Mouse (Mus musculus): ENCODE measurements at regions not wholly inside any gene's neighbourhood (a gene's known extent, or its start where the extent isn't known, plus 50 kb on each side); places are given as distances from the start of the nearest gene placed in this dataset.

GRCm38 (mm10) chr1:88752332-88752731 is 50.3 kb upstream of the Arl4c start:
- ATAC-seq (ENCODE audit: insufficient read depth) (peak; percentile 50; the same call in 1 of the 2 replicates), DNase-seq (peak; percentile 87)
- no peak overlapping the region for H3K4me2 ChIP-seq
- no peaks in the 10 kb centered on the region for H3K36me3 ChIP-seq (ENCODE audit: insufficient read depth)
- H3K4me3 ChIP-seq (ENCODE audit: low read depth, low read length): no peak overlapping the region
- H3K9me3 ChIP-seq (ENCODE audit: low read depth, low read length): no peaks in the 10 kb centered on the region
- H3K4me1 ChIP-seq (ENCODE audit: insufficient read depth): no peaks in the 10 kb centered on the region
- no peak overlapping the region for H3K9ac ChIP-seq
- TF ChIP-seq CTCF (IDR thresholded peaks at IDR 0.05; ENCODE audit: low read depth): peak; percentile 68
- no peak overlapping the region for H3K27ac ChIP-seq (ENCODE audit: low read depth)
- WGBS: 5% methylated on average over 5 of the region's 5 CpGs
- H3K27me3 ChIP-seq (ENCODE audit: insufficient read depth, low read length): no peaks in the 10 kb centered on the region

DNA sequence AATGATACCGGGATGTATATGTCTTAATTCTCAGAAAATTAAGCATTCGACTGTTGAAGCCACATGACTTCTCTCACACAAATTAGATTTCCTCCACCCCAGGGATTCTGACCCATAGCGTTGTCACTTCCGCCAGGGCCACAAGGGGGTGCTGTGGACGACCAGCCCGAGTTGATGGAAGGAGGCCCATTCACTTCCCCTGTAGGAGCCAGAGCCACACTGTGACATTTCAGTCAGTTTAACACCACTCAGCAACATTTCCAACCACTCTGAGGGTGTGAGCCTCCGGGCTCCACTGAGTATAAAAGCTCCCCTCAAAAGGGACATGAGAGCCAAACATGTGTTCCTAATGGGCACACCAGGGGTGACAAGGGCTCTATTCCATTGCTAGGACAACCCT is 54.6 kb upstream of the Arl4c start:
- WGBS: 67% methylated on average over 7 of the region's 7 CpGs
- H3K27ac ChIP-seq (ENCODE audit: low read depth): peak overlapping the region; percentile 80
- DNase-seq (peak; percentile 57), ATAC-seq (ENCODE audit: insufficient read depth) (no peak)
- no peak overlapping the region for H3K4me3 ChIP-seq (ENCODE audit: low read depth, low read length)
- no peak overlapping the region for H3K4me2 ChIP-seq
- no peaks in the 10 kb centered on the region for H3K27me3 ChIP-seq (ENCODE audit: insufficient read depth, low read length)
- no peaks in the 10 kb centered on the region for H3K9me3 ChIP-seq (ENCODE audit: low read depth, low read length)
- peak; percentile 74 for TF ChIP-seq CTCF (IDR thresholded peaks at IDR 0.05; ENCODE audit: low read depth)
- H3K4me1 ChIP-seq (ENCODE audit: insufficient read depth): no peaks in the 10 kb centered on the region
- H3K9ac ChIP-seq: no peak overlapping the region
- no peaks in the 10 kb centered on the region for H3K36me3 ChIP-seq (ENCODE audit: insufficient read depth)

GRCm38 (mm10) chr1:88757162-88757561 is 55.1 kb upstream of the Arl4c start:
- WGBS: 39% methylated on average over 7 of the region's 7 CpGs
- Histone ChIP-seq H3K9me3 (ENCODE audit: low read depth, low read length) (no peaks in the 10 kb centered on the region), H3K4me2 (no peak overlapping the region), H3K4me3 (ENCODE audit: low read depth, low read length) (no peak overlapping the region), H3K4me1 (ENCODE audit: insufficient read depth) (no peaks in the 10 kb centered on the region), H3K27ac (ENCODE audit: low read depth) (peak overlapping the region; percentile 80), H3K27me3 (ENCODE audit: insufficient read depth, low read length) (no peaks in the 10 kb centered on the region), H3K36me3 (ENCODE audit: insufficient read depth) (no peaks in the 10 kb centered on the region), H3K9ac (no peak overlapping the region)
- ATAC-seq (ENCODE audit: insufficient read depth): no peak
- peak; percentile 63 for DNase-seq
- TF ChIP-seq CTCF (IDR thresholded peaks at IDR 0.05; ENCODE audit: low read depth): no peak

GRCm38 (mm10) chr1:88757746-88758145 is 55.7 kb upstream of the Arl4c start:
- Histone ChIP-seq H3K4me3 (ENCODE audit: low read depth, low read length) (no peak overlapping the region), H3K36me3 (ENCODE audit: insufficient read depth) (no peaks in the 10 kb centered on the region), H3K4me1 (ENCODE audit: insufficient read depth) (no peaks in the 10 kb centered on the region), H3K9ac (no peak overlapping the region), H3K4me2 (no peak overlapping the region), H3K27ac (ENCODE audit: low read depth) (peak overlapping the region; percentile 80; the same call in 1 of the 2 replicates), H3K9me3 (ENCODE audit: low read depth, low read length) (no peaks in the 10 kb centered on the region), H3K27me3 (ENCODE audit: insufficient read depth, low read length) (no peaks in the 10 kb centered on the region)
- DNase-seq: peak; percentile 78
- WGBS: 30% methylated on average over 3 of the region's 3 CpGs
- no peak for TF ChIP-seq CTCF (IDR thresholded peaks at IDR 0.05; ENCODE audit: low read depth)
- ATAC-seq (ENCODE audit: insufficient read depth): peak; percentile 84

DNA sequence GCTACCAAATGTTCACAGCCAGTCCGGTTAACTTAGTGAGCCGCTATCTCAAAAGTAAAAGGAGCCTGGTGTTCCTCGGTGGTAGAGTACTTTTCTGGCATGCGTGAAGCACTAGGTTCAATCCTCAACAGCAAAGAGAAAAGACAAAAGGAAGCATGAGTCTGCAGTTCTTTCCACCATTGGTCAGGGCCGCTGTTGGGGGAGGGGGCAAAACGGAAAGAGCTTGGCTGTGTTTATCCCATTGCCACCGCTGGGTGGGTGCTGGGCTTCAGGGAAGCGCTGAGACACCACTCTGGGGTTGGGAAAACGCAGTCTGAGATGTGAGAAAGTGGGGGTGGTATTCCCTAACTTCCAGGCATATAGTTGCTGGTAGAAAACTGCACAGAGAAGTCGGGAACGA is 58.6 kb upstream of the Arl4c start:
- no peaks in the 10 kb centered on the region for H3K27me3 ChIP-seq (ENCODE audit: insufficient read depth, low read length)
- TF ChIP-seq CTCF (IDR thresholded peaks at IDR 0.05; ENCODE audit: low read depth): 0 out of 2 replicates have a peak, but pooled peaks have one; percentile 8
- H3K27ac ChIP-seq (ENCODE audit: low read depth): no peak overlapping the region
- H3K36me3 ChIP-seq (ENCODE audit: insufficient read depth): no peaks in the 10 kb centered on the region
- ATAC-seq (ENCODE audit: insufficient read depth) (no peak), DNase-seq (peak; percentile 57)
- no peaks in the 10 kb centered on the region for H3K4me1 ChIP-seq (ENCODE audit: insufficient read depth)
- no peak overlapping the region for H3K4me2 ChIP-seq
- WGBS: 67% methylated on average over 11 of the region's 11 CpGs
- no peak overlapping the region for H3K4me3 ChIP-seq (ENCODE audit: low read depth, low read length)
- H3K9me3 ChIP-seq (ENCODE audit: low read depth, low read length): no peaks in the 10 kb centered on the region
- H3K9ac ChIP-seq: no peak overlapping the region

- DNase-seq: no peak
- H3K9me3 ChIP-seq (ENCODE audit: low read depth, low read length): no peaks in the 10 kb centered on the region
- WGBS: 62% methylated on average over 6 of the region's 6 CpGs
- H3K9ac ChIP-seq: no peak overlapping the region
- no peak for ATAC-seq (ENCODE audit: insufficient read depth)
- H3K4me2 ChIP-seq: no peak overlapping the region
- no peak overlapping the region for H3K4me3 ChIP-seq (ENCODE audit: low read depth, low read length)
- TF ChIP-seq CTCF (IDR thresholded peaks at IDR 0.05; ENCODE audit: low read depth): no peak
- no peaks in the 10 kb centered on the region for H3K36me3 ChIP-seq (ENCODE audit: insufficient read depth)
- H3K4me1 ChIP-seq (ENCODE audit: insufficient read depth): no peaks in the 10 kb centered on the region
- H3K27me3 ChIP-seq (ENCODE audit: insufficient read depth, low read length): no peaks in the 10 kb centered on the region
- no peak overlapping the region for H3K27ac ChIP-seq (ENCODE audit: low read depth)
These were observed 59.1 kb upstream of the Arl4c start for GRCm38 (mm10) chr1:88761121-88761520.

DNA sequence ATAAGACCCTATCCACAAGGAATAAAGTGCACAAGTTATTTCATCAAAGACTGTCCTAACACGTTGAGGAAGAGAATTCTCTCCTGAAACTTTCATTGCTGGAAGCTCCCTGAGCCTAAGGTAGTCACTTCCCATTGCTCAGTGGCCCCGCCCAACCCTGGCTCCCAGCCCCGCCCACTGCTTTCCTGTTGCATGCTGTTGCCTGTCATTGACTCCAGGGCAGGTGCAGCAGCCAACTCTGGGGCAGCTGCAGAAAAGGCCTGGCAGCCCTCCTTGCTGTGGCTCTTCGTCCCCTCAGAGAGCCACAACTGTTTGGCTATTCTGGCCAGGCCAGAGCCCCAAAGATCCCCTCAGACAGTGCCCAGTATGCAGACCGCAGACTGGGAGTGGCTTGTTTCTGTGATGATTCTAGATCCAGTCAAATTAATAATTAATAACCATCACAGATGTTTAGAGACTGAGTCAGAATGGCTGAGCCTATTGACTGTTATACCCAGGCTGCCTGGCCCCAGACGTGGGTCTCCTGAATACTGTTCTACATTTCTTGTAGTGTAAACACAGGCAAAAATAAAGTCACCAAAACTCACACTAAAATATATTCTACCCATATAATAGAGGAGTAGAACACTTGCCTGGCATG is 61.8 kb upstream of the Arl4c start:
- no peak for TF ChIP-seq CTCF (IDR thresholded peaks at IDR 0.05; ENCODE audit: low read depth)
- 49% methylated on average over 6 of the region's 6 CpGs for WGBS
- no peak overlapping the region for H3K9ac ChIP-seq
- H3K4me1 ChIP-seq (ENCODE audit: insufficient read depth): no peaks in the 10 kb centered on the region
- no peaks in the 10 kb centered on the region for H3K9me3 ChIP-seq (ENCODE audit: low read depth, low read length)
- H3K27me3 ChIP-seq (ENCODE audit: insufficient read depth, low read length): no peaks in the 10 kb centered on the region
- H3K36me3 ChIP-seq (ENCODE audit: insufficient read depth): no peaks in the 10 kb centered on the region
- no peak overlapping the region for H3K27ac ChIP-seq (ENCODE audit: low read depth)
- H3K4me3 ChIP-seq (ENCODE audit: low read depth, low read length): no peak overlapping the region
- DNase-seq (no peak), ATAC-seq (ENCODE audit: insufficient read depth) (no peak)
- no peak overlapping the region for H3K4me2 ChIP-seq
